Mouse (Mus musculus): ENCODE data around the gene Pigc. TPM values are rescaled to one million over a fixed set of nuclear protein-coding genes. Genes with fewer than 3 reads are reported as not detected.

Gene Pigc
- polyA plus RNA-seq, 1 experiment from 2014 or later, result 38.0 TPM

DNA sequence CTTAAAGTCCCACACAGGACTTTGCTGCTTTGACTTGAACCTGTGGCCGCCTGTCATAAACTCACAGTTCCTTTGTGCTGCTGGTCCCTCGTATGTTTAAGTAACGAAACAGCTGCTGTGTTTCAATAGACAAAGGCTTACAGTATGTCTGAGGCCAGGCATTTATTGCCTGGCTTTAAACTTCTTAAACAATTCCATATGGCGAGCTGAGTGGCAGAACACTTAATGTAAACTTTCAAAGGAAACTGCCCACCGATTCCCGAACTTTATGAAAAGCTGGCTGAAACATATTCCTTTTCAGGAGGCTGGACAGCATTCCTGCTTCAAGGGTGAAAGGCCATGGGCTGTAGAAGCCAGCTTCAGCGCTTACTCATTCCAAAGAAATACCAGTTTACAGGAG is 48.0 kb downstream of the Pigc start:
- Histone ChIP-seq H3K4me3 (ENCODE audit: low read length) (no peak overlapping the region), H3K9ac (ENCODE audit: low read length) (no peak overlapping the region), H3K9me3 (ENCODE audit: control insufficient read depth, low read length) (no peaks in the 10 kb centered on the region), H3K27ac (ENCODE audit: low read length) (peak overlapping the region; percentile 90), H3K27me3 (ENCODE audit: control insufficient read depth, insufficient read depth, low read depth, low read length) (no peaks in the 10 kb centered on the region), H3K4me1 (replicated peaks; ENCODE audit: control insufficient read depth, insufficient read depth, low read length) (peaks cover 47% of the 10 kb centered on the region), H3K36me3 (ENCODE audit: control insufficient read depth, insufficient read depth, low read length) (no peaks in the 10 kb centered on the region), H3K4me2 (ENCODE audit: low read depth, low read length) (peak overlapping the region; percentile 20; the same call in 1 of the 2 replicates)
- ATAC-seq (ENCODE audit: low read depth), result peak; percentile 85
- WGBS, result 8% methylated on average over 7 of the region's 7 CpGs

DNA sequence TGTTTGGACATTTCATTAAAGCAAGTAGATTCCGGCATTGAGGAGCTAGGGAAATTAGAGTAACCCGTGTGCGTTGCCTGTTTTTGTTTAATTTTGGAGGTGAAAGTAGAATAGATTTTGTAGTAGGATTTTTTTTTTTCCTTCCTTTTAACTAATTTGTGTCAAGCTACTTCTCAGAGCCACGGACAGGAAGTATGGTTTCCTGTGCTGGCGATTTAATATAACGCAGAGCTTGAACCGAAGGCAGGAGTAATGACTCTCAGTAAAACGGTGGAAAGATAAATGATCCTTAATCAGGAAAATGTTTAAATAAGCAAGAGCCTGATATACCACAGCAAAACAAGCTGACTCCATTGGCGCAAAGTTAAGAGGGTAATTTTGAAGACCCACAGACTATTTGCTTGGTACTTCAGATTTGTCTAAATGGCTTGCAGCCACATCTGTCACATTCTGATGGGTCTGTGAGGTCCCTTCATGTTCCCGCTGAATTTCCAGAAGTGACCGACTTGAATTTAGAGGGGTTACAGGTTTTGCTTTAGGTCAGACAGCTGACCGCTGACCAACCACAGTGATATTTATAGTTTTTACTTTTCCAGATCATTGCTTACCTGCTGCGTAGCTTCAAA is 49.1 kb downstream of the Pigc start:
- Histone ChIP-seq H3K9me3 (ENCODE audit: control insufficient read depth, low read length) (no peaks in the 10 kb centered on the region), H3K27me3 (ENCODE audit: control insufficient read depth, insufficient read depth, low read depth, low read length) (no peaks in the 10 kb centered on the region), H3K4me2 (ENCODE audit: low read depth, low read length) (peak overlapping the region; percentile 32), H3K27ac (ENCODE audit: low read length) (peak overlapping the region; percentile 90), H3K36me3 (ENCODE audit: control insufficient read depth, insufficient read depth, low read length) (no peaks in the 10 kb centered on the region), H3K4me3 (ENCODE audit: low read length) (no peak overlapping the region), H3K9ac (ENCODE audit: low read length) (no peak overlapping the region), H3K4me1 (replicated peaks; ENCODE audit: control insufficient read depth, insufficient read depth, low read length) (peaks cover 47% of the 10 kb centered on the region)
- 19% methylated on average over 13 of the region's 13 CpGs for whole genome bisulfite sequencing
- no peak for ATAC-seq (ENCODE audit: low read depth)

DNA sequence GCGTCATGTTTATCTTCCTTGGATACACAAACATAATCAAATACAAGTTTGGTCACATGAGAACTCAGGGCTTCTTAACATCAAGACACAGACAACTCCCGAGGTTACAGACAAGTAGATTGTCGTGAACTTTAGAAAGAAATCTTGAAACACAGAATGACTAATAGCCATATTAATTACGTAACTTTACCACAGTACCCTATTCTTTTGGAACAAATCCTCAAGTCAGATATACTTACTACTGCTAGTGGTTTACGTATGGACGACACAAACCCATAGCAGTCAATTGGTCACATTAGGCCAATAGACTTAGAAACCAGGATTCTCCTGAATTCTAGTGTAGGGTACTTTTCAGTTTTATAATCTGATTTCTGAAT is 49.6 kb downstream of the Pigc start:
- Histone ChIP-seq H3K27ac (ENCODE audit: low read length) (peak overlapping the region; percentile 90), H3K36me3 (ENCODE audit: control insufficient read depth, insufficient read depth, low read length) (no peaks in the 10 kb centered on the region), H3K4me2 (ENCODE audit: low read depth, low read length) (no peak overlapping the region), H3K27me3 (ENCODE audit: control insufficient read depth, insufficient read depth, low read depth, low read length) (no peaks in the 10 kb centered on the region), H3K4me1 (replicated peaks; ENCODE audit: control insufficient read depth, insufficient read depth, low read length) (peaks cover 43% of the 10 kb centered on the region), H3K9ac (ENCODE audit: low read length) (no peak overlapping the region), H3K9me3 (ENCODE audit: control insufficient read depth, low read length) (no peaks in the 10 kb centered on the region), H3K4me3 (ENCODE audit: low read length) (no peak overlapping the region)
- ATAC-seq (ENCODE audit: low read depth), result no peak
- 54% methylated on average over 6 of the region's 6 CpGs for WGBS

DNA sequence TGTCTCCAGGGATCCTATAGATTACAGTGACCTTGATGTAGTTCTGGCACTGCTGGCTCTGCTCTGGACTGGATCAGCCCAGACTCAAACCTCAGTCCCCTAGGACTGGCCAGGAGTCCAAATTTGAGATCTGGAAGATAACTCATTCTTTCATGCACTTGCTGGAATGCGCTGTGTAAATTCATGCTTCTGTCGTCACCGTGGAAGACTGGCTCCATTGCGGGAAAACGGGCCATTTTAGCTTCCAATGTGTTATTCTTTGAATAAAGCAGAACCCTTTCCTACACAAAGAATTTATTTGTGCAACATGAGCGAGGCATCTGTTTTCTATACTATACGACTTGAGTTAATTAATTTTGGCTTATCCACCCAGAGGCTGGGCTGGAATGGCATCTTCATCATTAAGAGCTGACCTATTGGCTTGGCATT is 51.3 kb downstream of the Pigc start:
- Histone ChIP-seq H3K36me3 (ENCODE audit: control insufficient read depth, insufficient read depth, low read length) (no peaks in the 10 kb centered on the region), H3K4me2 (ENCODE audit: low read depth, low read length) (no peak overlapping the region), H3K4me1 (replicated peaks; ENCODE audit: control insufficient read depth, insufficient read depth, low read length) (peaks cover 31% of the 10 kb centered on the region), H3K9me3 (ENCODE audit: control insufficient read depth, low read length) (no peaks in the 10 kb centered on the region), H3K27ac (ENCODE audit: low read length) (no peak overlapping the region), H3K9ac (ENCODE audit: low read length) (no peak overlapping the region), H3K4me3 (ENCODE audit: low read length) (no peak overlapping the region), H3K27me3 (ENCODE audit: control insufficient read depth, insufficient read depth, low read depth, low read length) (no peaks in the 10 kb centered on the region)
- ATAC-seq (ENCODE audit: low read depth), result no peak
- 49% methylated on average over 7 of the region's 7 CpGs for WGBS

DNA sequence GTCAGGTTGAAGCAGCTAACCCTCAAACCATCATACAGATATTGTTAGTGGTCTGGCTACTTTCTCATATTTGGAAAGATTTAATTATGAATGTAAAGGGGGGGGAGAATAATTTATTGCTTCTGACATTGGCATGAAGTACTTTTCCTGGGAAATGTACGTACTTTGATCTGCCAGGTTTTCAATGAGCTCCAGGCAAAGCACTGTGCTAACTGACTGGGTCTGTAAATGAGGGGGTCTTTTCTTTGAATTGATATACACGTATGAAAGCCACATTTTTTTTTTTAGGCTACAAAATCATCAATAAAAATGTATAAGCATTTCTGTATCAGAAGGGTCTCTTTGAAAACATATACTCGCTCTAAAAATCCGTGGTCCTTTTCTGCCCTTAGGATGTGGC is 51.8 kb downstream of the Pigc start:
- Histone ChIP-seq H3K9me3 (ENCODE audit: control insufficient read depth, low read length) (no peaks in the 10 kb centered on the region), H3K9ac (ENCODE audit: low read length) (no peak overlapping the region), H3K27ac (ENCODE audit: low read length) (no peak overlapping the region), H3K4me1 (replicated peaks; ENCODE audit: control insufficient read depth, insufficient read depth, low read length) (peaks cover 27% of the 10 kb centered on the region), H3K4me2 (ENCODE audit: low read depth, low read length) (no peak overlapping the region), H3K36me3 (ENCODE audit: control insufficient read depth, insufficient read depth, low read length) (no peaks in the 10 kb centered on the region), H3K4me3 (ENCODE audit: low read length) (no peak overlapping the region), H3K27me3 (ENCODE audit: control insufficient read depth, insufficient read depth, low read depth, low read length) (no peaks in the 10 kb centered on the region)
- 71% methylated on average over 4 of the region's 4 CpGs for WGBS
- ATAC-seq (ENCODE audit: low read depth), result no peak

Other genes starting within 250 kb of the Pigc start
- gene Fasl, start 180.7 kb upstream of the Pigc start, polyA plus RNA-seq (2015; fragmentation: Nextera tagmentation; extraction: Ambion mirVana), result not detected in 2 replicates
- 17.4 and 17.9 TPM in 2 replicates for gene Suco, start 92.5 kb upstream of the Pigc start, polyA plus RNA-seq (2015; fragmentation: Nextera tagmentation; extraction: Ambion mirVana)
- not detected in 2 replicates for gene 4930558K02Rik, start 10.4 kb downstream of the Pigc start, polyA plus RNA-seq (2015; fragmentation: Nextera tagmentation; extraction: Ambion mirVana)